Mouse (Mus musculus): ENCODE results near the gene Prkn. TPM values are rescaled to one million over a fixed set of nuclear protein-coding genes. Genes with fewer than 3 reads are reported as not detected.

The Prkn gene
- polyA plus RNA-seq, 1 experiment from 2014 or later, result 6.6 TPM

DNA sequence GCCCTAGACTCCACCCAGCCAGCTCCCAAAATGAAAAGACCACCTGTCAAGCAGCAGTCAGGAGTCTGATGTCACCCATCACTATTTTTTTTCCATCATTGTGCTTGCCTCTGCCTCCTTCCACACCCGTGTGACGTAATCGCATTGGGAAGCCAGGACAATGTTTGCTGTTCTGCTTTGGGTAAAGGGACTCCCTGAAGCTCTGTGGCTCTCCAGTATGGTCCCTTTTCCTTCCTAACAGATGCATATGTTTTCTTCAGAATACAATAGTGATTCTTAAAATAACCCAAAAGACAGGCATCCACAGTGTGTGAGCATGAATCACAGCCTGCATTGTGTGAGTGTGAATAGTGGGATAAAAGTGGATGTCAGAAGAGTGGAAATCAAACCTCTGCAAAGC lies 1222.7 kb downstream of the Prkn start:
- no peak overlapping the region for H3K4me3 ChIP-seq (ENCODE audit: low read depth, low read length)
- H3K4me1 ChIP-seq (ENCODE audit: control insufficient read depth, insufficient read depth, low read length), result no peaks in the 10 kb centered on the region
- no peak for ATAC-seq
- H3K27ac ChIP-seq (ENCODE audit: low read length), result no peak overlapping the region
- H3K36me3 ChIP-seq (ENCODE audit: control insufficient read depth, insufficient read depth, low read length), result no peaks in the 10 kb centered on the region
- H3K4me2 ChIP-seq (ENCODE audit: low read length), result no peak overlapping the region
- no peak overlapping the region for H3K9ac ChIP-seq (ENCODE audit: low read depth, low read length)
- WGBS, result 63% methylated on average over 3 of the region's 3 CpGs
- no peaks in the 10 kb centered on the region for H3K27me3 ChIP-seq (ENCODE audit: control insufficient read depth, insufficient read depth, low read depth, low read length)
- H3K9me3 ChIP-seq (replicated peaks; ENCODE audit: control insufficient read depth, low read length, poor library complexity, severe bottlenecking), result no peaks in the 10 kb centered on the region; the same call in 1 of the 2 replicates

DNA sequence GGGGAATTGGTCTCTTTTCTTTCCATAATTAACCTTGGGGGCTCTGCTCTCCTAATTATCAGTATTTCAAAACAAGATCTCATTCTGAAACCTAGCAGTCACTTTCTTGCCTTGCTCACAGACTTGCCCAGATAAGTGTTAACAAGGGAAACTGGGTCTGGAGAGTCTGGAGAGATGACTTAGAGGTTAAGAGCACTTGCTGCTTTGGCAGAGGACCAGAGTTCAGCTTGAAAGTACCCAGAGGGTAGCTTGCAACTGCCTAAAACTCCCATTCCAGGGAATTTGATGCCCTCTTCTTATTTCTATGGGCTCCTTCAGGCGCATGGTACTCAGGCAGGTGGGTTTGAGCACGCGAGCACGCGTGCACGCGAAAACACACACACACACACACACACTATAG lies 1223.3 kb downstream of the Prkn start:
- H3K27me3 ChIP-seq (ENCODE audit: control insufficient read depth, insufficient read depth, low read depth, low read length), result no peaks in the 10 kb centered on the region
- H3K36me3 ChIP-seq (ENCODE audit: control insufficient read depth, insufficient read depth, low read length), result no peaks in the 10 kb centered on the region
- no peak overlapping the region for H3K9ac ChIP-seq (ENCODE audit: low read depth, low read length)
- no peak for ATAC-seq
- no peak overlapping the region for H3K4me3 ChIP-seq (ENCODE audit: low read depth, low read length)
- H3K4me2 ChIP-seq (ENCODE audit: low read length), result no peak overlapping the region
- H3K4me1 ChIP-seq (ENCODE audit: control insufficient read depth, insufficient read depth, low read length), result no peaks in the 10 kb centered on the region
- 96% methylated on average over 7 of the region's 7 CpGs for WGBS
- H3K9me3 ChIP-seq (replicated peaks; ENCODE audit: control insufficient read depth, low read length, poor library complexity, severe bottlenecking), result no peaks in the 10 kb centered on the region; the same call in 1 of the 2 replicates
- no peak overlapping the region for H3K27ac ChIP-seq (ENCODE audit: low read length)

DNA sequence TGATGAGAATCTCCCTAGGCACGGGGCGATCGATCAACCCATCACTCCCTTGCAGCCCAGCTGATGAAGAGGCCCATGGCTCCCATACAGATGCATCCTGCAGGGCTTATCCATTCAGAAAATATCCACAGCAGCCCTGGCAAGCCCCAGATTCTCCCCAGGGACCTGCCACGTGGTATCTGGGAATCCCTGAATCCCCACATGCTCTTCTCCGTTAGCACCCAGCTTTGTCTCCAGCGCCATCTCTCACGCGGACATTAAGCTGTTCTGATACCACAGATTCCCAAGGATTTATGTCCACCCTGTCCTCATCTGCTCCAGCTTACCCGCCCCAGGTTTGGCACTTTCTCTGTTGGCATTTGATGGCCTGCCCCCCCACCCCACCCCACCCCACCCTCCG lies 1225.9 kb downstream of the Prkn start:
- Histone ChIP-seq H3K4me2 (ENCODE audit: low read length) (no peak overlapping the region), H3K36me3 (ENCODE audit: control insufficient read depth, insufficient read depth, low read length) (no peaks in the 10 kb centered on the region), H3K4me1 (ENCODE audit: control insufficient read depth, insufficient read depth, low read length) (no peaks in the 10 kb centered on the region), H3K27ac (ENCODE audit: low read length) (no peak overlapping the region), H3K9me3 (replicated peaks; ENCODE audit: control insufficient read depth, low read length, poor library complexity, severe bottlenecking) (no peaks in the 10 kb centered on the region), H3K9ac (ENCODE audit: low read depth, low read length) (no peak overlapping the region), H3K4me3 (ENCODE audit: low read depth, low read length) (no peak overlapping the region), H3K27me3 (ENCODE audit: control insufficient read depth, insufficient read depth, low read depth, low read length) (no peaks in the 10 kb centered on the region)
- no peak for ATAC-seq
- WGBS, result 84% methylated on average over 10 of the region's 10 CpGs

DNA sequence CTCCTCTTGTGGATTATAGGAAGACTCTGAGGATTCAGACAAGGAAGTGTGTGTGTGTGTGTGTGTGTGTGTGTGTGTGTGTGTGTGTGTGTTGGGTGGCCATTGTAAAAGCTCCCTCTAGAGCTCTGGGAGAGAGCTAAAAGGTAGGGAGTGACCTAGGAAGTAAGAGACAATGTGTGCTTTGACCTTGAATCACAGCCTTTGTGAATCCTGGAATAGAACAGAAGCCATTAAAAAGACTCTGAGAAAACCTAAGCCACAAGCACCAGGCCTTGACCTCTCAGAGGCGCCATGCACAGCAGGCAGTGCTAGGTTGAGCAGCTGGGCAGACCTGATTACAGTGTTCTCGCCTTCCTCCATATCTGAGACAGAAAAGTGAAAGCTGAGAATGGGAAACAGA lies 1236.6 kb downstream of the Prkn start:
- no peak overlapping the region for H3K4me2 ChIP-seq (ENCODE audit: low read length)
- H3K27me3 ChIP-seq (ENCODE audit: control insufficient read depth, insufficient read depth, low read depth, low read length), result no peaks in the 10 kb centered on the region
- ATAC-seq, result no peak
- H3K9me3 ChIP-seq (replicated peaks; ENCODE audit: control insufficient read depth, low read length, poor library complexity, severe bottlenecking), result no peaks in the 10 kb centered on the region
- no peaks in the 10 kb centered on the region for H3K4me1 ChIP-seq (ENCODE audit: control insufficient read depth, insufficient read depth, low read length)
- no peak overlapping the region for H3K4me3 ChIP-seq (ENCODE audit: low read depth, low read length)
- no peak overlapping the region for H3K9ac ChIP-seq (ENCODE audit: low read depth, low read length)
- 41% methylated on average over 2 of the region's 2 CpGs for WGBS
- H3K27ac ChIP-seq (ENCODE audit: low read length), result no peak overlapping the region
- H3K36me3 ChIP-seq (ENCODE audit: control insufficient read depth, insufficient read depth, low read length), result no peaks in the 10 kb centered on the region

DNA sequence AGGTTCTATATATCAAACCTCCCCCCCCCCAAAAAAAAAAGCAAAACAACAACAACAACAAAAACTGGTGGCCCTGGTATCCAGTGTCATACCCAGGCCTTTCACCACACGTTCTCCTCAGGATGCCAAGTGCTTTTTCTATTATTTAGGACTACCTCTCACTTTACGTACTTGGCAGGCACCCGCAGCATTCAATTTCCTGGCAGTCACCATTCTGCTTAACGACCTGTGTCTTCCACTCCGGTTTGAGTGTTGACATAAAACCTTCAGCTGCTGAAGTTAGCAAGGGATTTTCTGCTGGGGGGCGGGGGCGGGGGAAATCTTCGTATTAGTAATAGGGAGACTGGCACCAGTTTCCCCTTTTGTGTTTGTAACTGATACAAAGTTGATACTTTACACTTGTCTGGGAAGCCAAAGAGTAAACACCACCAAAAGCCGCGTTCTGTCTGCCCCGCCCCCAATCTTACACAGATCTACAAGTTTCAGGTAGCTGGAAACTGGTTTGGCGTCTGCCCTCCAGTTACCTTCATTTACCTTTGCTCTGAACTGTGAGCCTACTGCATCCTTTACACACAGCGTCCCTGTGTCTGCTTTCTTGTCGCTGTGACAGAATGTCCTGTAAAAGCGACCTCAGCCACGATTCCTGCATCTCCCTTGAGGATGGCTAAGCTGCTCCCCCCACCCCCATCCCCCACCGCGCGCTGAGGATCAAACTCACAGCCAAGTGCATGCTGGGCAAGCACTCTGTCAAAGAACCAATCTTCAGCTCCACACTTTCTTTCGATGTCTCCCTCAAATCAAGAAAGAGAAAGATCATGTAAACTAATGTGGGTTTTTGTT lies 1240.7 kb downstream of the Prkn start:
- 53% methylated on average over 20 of the region's 20 CpGs for WGBS
- H3K4me2 ChIP-seq (ENCODE audit: low read length), result no peak overlapping the region

DNA sequence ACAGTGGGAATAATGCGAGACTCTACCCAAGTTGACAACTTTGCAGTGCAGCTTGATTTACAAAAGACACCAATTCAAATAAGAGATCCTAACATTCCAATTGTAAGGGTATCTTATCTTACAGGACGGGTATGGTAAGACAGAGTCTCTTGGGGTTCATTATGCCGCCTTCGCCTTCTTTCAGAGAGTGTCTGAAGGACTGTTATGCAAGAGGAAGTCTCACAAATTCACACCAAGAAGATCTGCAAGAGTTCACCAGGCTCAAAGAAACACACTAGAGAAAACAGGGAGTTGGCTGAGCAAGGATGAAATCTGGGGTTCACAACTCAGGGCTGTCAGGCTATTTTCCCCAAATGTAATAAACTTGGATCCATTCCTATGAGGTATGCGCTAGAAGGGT lies 1242.0 kb downstream of the Prkn start:
- no peak for ATAC-seq
- no peak overlapping the region for H3K4me2 ChIP-seq (ENCODE audit: low read length)
- WGBS, result 94% methylated on average over 5 of the region's 5 CpGs

More for the DNA sequence above, 1240.7 kb downstream of the Prkn start:
- Histone ChIP-seq H3K9me3 (replicated peaks; ENCODE audit: control insufficient read depth, low read length, poor library complexity, severe bottlenecking) (no peaks in the 10 kb centered on the region), H3K4me3 (ENCODE audit: low read depth, low read length) (no peak overlapping the region), H3K36me3 (ENCODE audit: control insufficient read depth, insufficient read depth, low read length) (no peaks in the 10 kb centered on the region), H3K27me3 (ENCODE audit: control insufficient read depth, insufficient read depth, low read depth, low read length) (no peaks in the 10 kb centered on the region), H3K27ac (ENCODE audit: low read length) (no peak overlapping the region), H3K4me1 (ENCODE audit: control insufficient read depth, insufficient read depth, low read length) (no peaks in the 10 kb centered on the region), H3K9ac (ENCODE audit: low read depth, low read length) (no peak overlapping the region)
- ATAC-seq, result no peak

DNA sequence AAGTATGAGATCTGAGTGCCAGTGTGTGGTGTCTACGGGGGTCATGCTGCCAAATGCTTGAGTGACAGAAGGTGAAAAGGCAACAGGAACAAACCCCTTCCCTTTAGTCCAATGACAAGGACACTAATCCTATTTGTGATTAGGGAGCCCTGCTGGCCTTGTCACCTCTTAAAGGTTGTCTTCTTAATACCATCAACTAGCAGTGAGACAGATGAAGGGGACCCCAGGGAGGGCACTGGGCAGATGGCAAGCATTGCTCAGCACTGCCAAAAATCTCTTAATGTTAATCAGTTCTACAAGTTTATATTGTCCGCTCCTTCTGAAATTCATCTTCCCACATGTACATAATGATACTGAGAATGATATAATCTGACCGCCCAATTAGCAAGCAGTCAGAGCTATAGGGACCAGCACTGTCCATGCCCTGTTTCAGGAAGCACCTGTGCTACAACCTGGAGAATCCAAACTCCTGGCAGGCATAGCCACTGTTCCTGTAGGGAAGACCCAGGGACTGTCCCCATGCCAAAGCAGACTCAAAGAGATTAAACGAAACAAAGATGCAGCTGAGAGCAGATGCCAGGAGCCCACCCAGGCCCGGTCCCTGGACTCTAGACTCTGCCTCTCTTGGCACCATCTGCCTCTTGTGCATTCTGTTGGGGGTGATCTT lies 1250.2 kb downstream of the Prkn start:
- no peaks in the 10 kb centered on the region for H3K4me1 ChIP-seq (ENCODE audit: control insufficient read depth, insufficient read depth, low read length)
- no peak overlapping the region for H3K27ac ChIP-seq (ENCODE audit: low read length)
- whole genome bisulfite sequencing, result 47% methylated on average over 5 of the region's 5 CpGs
- H3K9me3 ChIP-seq (replicated peaks; ENCODE audit: control insufficient read depth, low read length, poor library complexity, severe bottlenecking), result no peaks in the 10 kb centered on the region
- H3K36me3 ChIP-seq (ENCODE audit: control insufficient read depth, insufficient read depth, low read length), result no peaks in the 10 kb centered on the region
- no peak for ATAC-seq
- H3K4me2 ChIP-seq (ENCODE audit: low read length), result no peak overlapping the region
- no peak overlapping the region for H3K4me3 ChIP-seq (ENCODE audit: low read depth, low read length)
- no peaks in the 10 kb centered on the region for H3K27me3 ChIP-seq (ENCODE audit: control insufficient read depth, insufficient read depth, low read depth, low read length)
- H3K9ac ChIP-seq (ENCODE audit: low read depth, low read length), result no peak overlapping the region

More for the DNA sequence above, 1242.0 kb downstream of the Prkn start:
- no peak overlapping the region for H3K9ac ChIP-seq (ENCODE audit: low read depth, low read length)
- H3K9me3 ChIP-seq (replicated peaks; ENCODE audit: control insufficient read depth, low read length, poor library complexity, severe bottlenecking), result no peaks in the 10 kb centered on the region
- no peaks in the 10 kb centered on the region for H3K36me3 ChIP-seq (ENCODE audit: control insufficient read depth, insufficient read depth, low read length)
- H3K27me3 ChIP-seq (ENCODE audit: control insufficient read depth, insufficient read depth, low read depth, low read length), result no peaks in the 10 kb centered on the region
- H3K4me1 ChIP-seq (ENCODE audit: control insufficient read depth, insufficient read depth, low read length), result no peaks in the 10 kb centered on the region
- H3K4me3 ChIP-seq (ENCODE audit: low read depth, low read length), result no peak overlapping the region
- H3K27ac ChIP-seq (ENCODE audit: low read length), result no peak overlapping the region

DNA sequence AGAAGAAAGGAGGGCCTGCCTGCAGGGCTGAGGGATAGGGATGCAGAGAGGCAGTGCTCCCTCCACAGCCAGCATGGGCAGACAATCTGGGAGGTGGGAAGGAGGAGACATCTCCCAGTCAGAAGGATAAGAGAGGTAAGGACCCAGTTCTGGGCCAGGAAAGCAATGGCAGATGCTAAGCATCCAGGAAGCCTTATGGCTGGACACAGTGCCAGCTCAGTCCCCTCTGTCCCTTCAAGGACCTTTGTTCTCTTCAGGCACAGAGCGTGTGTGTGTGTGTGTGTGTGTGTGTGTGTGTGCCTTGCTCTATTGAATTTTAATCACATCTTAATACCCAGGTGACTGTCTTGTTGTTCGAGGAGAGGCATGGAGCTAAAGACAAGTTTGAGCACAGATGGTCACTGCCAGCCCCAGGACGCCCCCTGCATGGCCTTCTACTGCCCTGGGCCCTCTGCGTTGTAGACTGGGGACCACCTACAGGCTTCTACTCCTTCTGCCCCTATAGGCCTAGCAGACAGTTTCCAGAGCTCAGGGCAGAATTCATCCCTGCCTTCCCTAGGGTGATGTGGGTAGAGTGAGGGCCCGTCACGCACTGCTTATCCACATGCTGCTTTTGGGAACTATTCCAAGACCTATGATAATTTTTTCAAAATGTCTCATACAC lies 1252.8 kb downstream of the Prkn start:
- Histone ChIP-seq H3K27ac (ENCODE audit: low read length) (no peak overlapping the region), H3K27me3 (ENCODE audit: control insufficient read depth, insufficient read depth, low read depth, low read length) (no peaks in the 10 kb centered on the region), H3K9ac (ENCODE audit: low read depth, low read length) (no peak overlapping the region), H3K4me2 (ENCODE audit: low read length) (no peak overlapping the region), H3K36me3 (ENCODE audit: control insufficient read depth, insufficient read depth, low read length) (no peaks in the 10 kb centered on the region), H3K9me3 (replicated peaks; ENCODE audit: control insufficient read depth, low read length, poor library complexity, severe bottlenecking) (no peaks in the 10 kb centered on the region), H3K4me1 (ENCODE audit: control insufficient read depth, insufficient read depth, low read length) (no peaks in the 10 kb centered on the region), H3K4me3 (ENCODE audit: low read depth, low read length) (no peak overlapping the region)
- 65% methylated on average over 6 of the region's 6 CpGs for WGBS
- no peak for ATAC-seq

DNA sequence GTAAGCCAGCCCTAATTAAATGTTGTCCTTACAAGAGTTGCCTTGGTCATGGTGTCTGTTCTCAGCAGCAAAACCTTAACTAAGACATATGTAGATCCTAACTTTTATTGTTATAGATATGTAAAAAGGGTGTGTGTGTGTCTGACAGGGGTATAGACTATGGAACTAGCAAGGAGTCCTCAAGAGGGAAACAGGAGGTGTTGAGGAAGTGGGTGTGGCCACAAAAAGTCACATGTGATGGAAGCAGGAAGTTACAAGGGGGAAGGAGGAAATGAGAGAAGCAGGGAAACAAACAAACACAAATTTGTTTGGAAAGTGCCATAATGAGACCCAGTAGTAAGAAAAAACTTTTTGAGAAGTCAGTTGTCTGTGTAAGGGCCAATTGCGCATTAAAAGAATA lies 1253.8 kb downstream of the Prkn start:
- H3K9me3 ChIP-seq (replicated peaks; ENCODE audit: control insufficient read depth, low read length, poor library complexity, severe bottlenecking), result no peaks in the 10 kb centered on the region
- ATAC-seq, result no peak
- 97% methylated on average over 1 of the region's 1 CpGs for WGBS

More for the DNA sequence above, 1253.8 kb downstream of the Prkn start:
- H3K27me3 ChIP-seq (ENCODE audit: control insufficient read depth, insufficient read depth, low read depth, low read length), result no peaks in the 10 kb centered on the region
- no peaks in the 10 kb centered on the region for H3K4me1 ChIP-seq (ENCODE audit: control insufficient read depth, insufficient read depth, low read length)
- H3K27ac ChIP-seq (ENCODE audit: low read length), result no peak overlapping the region
- H3K9ac ChIP-seq (ENCODE audit: low read depth, low read length), result no peak overlapping the region
- no peak overlapping the region for H3K4me3 ChIP-seq (ENCODE audit: low read depth, low read length)
- no peaks in the 10 kb centered on the region for H3K36me3 ChIP-seq (ENCODE audit: control insufficient read depth, insufficient read depth, low read length)
- H3K4me2 ChIP-seq (ENCODE audit: low read length), result no peak overlapping the region
